Mouse (Mus musculus) adrenal gland, adult (tissue): Measurements from ENCODE around the gene Lysmd1.

Source experiments
- DNase-seq, 2 experiments: peaks; one replicate each; pipeline ENCODE4 v3.0.0; 2022 to 2023; ENCODE audit warnings: low spot score in 1 of 2; ENCODE audit not compliant: inconsistent age in 2 of 2

Lysmd1 gene

GRCm38 (mm10) chr3:95135433-95136052 is 1.7 kb downstream of the Lysmd1 start:
- DNase-seq: peak in 1 of 2 experiments; percentile 33

DNA sequence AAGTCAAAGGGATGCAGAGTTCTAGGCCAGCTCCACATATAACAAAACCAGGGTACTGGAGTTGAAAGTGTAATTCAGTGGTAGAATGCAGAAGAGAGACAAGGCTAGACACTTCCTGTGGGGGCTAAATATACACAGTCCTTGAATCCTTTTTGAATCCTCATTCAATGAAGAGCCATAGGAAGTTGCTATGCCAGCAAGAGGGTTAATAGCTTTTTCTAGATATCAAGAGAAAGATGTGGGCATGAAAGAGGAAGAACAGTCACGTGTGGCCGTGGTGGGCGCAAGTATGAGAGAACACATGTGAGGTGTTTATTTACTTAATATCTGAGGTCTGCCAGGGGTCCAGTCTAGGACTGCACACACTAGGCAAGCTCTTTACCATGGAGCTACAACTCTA is 2.4 kb downstream of the Lysmd1 start:
- no peak for DNase-seq

GRCm38 (mm10) chr3:95139586-95140288 is 5.8 kb downstream of the Lysmd1 start:
- DNase-seq: peak in 1 of 2 experiments; percentile 45

DNA sequence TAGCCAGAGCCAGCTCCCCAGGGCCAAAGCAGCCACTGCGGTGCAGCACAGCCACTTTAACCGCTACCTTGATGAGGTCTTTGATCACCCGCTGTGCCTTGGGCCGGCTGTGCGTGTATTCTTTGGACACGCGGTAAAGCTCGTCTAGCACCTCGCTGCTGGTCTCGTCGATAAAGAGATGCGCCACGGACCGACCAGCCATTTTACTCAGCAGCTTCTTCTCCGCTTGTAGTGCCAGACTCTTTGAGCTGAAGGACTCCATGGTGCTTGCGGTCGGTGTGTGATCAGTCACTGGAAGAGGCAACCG is 6.4 kb downstream of the Lysmd1 start:
- peak in 1 of 2 experiments; percentile 39 for DNase-seq

DNA sequence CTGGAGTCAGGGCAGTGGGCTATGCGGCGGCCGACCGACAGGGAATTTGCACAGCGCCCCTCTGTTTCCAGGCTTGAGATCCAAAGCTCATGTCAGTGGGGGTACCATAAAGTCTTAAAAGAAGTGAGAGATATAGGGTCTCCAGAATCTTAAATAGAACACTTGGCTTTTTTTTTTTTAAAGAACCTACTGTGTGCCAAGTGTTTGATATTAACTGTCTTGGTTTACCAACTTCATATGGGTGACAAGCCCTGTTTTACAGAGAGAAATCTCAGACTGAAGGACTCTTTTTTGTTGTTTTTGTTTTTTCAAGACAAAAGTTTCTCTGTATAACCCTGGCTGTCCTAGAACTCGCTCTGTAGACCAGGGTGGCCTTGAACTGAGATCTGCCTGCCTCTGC is 6.9 kb downstream of the Lysmd1 start:
- DNase-seq: no peak

DNA sequence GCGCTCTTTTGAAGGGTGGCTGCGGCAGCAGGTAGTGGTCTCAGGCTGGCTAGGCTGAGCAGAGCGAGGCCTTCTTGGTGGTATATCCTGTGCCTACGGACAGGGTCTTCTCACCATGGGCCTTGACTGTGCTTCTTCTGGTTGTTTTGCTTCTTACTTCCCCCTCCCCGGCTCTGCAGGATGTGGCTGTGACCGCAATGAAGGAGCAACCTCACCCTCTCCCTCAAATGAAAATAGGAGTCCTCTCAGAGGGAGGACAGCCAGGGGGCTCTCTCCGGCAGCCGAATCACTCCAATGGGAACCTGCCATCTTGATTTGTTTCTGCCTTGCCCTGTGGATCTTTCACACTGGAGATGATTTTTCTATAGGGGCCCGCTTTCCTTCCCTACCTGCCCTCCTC is 7.6 kb downstream of the Lysmd1 start:
- DNase-seq: peak in 1 of 2 experiments; percentile 47

DNA sequence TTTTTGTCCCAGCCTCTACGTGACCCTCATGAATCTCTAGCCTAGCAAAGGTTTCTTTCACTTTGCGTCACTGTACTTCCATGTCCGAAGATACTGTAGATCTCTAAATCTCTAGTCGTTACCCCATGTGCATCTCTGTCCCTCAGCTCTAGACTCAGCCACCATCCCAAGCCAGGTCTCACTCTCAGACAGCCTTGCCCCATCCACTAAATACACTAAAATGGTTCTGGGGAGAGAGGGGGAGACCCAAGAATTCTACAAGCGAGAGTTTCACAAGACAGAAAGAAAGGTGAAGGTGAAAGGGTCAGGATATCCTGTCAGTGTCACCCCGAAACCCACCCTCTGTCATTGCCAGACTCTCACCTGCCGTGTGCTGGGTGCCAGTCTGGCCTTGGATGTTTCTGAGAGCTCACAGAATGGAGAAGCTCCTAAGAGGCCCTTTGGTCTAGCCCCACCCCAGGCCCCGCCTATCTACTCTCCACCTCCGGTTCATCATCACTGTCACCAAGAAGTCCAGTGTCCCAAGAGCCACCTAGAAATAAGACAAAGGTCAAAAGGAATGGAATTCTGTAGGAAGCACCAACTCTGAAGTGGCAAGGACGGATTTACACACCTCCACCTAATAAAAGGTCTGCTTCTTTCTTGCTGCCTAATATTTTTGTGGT is 8.2 kb downstream of the Lysmd1 start, which contains the start of gene Tnfaip8l2:
TSS of gene Tnfaip8l2 (minus strand) at position 409 of the 665 bp plus-strand sequence.
- DNase-seq: no peak

DNA sequence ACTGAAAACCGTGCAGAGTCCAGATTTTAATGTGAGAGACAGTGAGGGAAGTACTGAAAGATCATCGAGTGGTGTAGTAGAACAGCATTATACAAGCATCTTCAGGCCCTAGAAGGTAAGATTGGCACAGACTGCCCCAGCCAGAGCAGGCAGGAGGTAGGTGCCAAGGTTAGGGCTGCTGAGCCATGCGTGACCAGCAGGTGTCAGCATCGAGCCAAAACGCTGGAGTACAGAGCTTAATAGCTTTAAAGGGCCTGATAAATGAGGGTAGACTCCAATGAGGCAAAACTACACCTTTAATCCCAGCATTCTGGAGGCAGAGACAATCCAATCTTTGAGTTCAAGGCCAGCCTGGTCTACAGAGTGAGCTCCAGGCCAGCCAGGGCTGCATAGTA is 8.7 kb downstream of the Lysmd1 start:
- peak; percentile 86 to 96 for DNase-seq

- DNase-seq: no peak
These were observed 14.0 kb downstream of the Lysmd1 start for GRCm38 (mm10) chr3:95147924-95148323.

DNA sequence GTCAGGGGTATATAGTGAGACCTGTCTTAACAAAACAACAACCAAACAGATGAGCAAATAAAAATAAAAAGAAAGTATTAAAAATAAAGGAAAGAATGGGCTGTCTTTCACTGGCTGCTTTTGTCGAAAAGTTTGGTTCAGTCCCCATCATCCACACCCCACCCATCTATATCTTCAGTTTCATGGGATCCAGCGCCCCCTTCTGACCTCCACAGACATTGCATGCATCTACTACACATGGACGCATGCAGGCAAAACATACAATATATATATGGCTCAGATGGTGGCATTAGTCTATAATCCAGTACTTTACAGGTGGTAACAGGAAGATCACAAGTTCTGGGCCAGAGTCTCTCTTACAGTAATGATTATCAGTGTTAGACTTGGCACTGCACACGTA is 20.0 kb downstream of the Lysmd1 start:
- peak in 1 of 2 experiments; percentile 80 for DNase-seq

- DNase-seq: no peak
These were observed 25.7 kb downstream of the Lysmd1 start for GRCm38 (mm10) chr3:95159511-95159986.

GRCm38 (mm10) chr3:95159987-95160963 is 26.4 kb downstream of the Lysmd1 start, which contains the start of gene Sema6c:
Sema6c (plus strand) TSS chr3:95160457.
- peak; percentile 92 to 96 for DNase-seq

DNA sequence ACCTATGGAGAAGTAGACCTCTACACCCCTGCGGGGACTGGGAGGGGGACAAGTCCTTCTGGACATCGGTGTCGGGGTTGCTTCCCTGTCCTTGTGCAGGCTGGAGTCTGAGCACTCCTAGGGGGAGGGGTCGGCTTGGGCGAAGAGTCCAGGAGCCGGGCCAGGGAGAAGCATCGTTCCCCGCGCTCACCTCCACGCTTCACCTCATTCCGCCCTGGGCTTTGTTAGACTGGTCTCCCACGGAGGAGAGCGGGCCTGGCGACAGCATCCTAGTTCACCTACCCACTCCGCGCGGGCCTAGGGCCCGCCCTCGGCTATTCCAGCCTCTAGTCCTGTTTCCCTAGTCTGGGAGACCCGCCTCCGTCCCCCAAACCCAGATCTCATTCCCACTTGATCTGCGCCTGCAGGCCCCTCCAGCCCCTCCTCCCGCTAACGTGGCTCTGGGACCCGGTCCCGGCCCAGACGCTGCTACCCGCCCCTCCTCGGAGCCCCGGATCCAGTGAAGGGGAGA is 27.2 kb downstream of the Lysmd1 start:
- DNase-seq: peak in 1 of 2 experiments; percentile 51

- no peak for DNase-seq
These were observed 27.9 kb downstream of the Lysmd1 start for GRCm38 (mm10) chr3:95161618-95162344.

DNA sequence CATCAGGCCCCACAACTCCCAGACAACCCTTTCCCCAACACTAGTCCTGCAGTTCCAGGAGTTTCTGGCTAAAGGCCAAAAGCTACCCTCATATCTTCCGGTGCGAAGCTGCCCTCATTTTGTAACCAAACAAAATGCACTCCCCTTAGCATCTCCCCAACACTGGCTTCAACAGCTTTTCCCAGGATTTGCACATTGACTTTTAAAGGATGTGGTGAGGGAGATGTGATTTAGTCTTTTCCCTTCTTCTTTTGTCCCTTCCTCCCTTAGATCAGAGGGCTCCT is 28.4 kb downstream of the Lysmd1 start:
- no peak for DNase-seq

DNA sequence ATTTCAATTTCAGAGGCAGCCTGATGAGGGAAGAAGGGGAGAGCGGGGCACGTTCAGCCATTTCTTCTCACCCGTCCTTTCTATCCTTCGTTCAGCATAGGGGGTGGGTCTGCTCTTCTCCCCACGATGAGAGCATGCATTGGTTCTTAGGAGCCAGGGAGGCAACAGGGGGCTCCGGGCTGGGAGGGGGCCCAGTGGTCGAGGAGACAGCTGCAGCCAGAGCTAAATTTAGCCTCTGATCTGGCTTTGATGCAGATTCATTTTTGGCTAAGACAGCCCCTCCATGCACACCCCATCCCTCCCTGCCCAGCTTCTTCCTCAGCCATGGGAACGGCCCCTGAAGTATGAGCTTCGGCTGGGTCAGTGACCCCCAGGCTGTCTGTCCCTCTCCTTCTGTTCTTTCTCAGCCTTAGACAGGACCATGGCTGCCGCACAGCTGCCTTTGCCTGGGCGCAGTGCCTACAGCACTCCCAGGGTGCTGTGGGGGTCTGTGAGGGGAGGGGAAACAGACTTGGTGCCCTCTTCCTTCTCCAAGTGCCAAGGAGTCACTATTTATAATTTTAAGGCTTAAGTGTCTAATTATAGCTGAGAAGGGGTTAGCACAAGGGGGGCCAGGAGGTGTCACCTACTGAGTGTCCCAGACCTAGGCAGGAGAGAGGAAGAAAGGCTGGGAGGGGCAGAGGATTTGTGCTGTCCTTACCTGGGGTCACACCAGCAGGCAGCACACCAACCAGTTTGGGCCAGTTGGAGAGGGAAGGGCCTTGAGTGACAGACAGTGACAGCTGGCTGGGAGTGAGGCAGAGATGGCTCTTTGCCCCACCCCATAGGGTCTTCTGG is 29.7 kb downstream of the Lysmd1 start:
- DNase-seq: no peak

GRCm38 (mm10) chr3:95164256-95164550 is 30.3 kb downstream of the Lysmd1 start:
- DNase-seq: no peak

GRCm38 (mm10) chr3:95164840-95165239 is 31.0 kb downstream of the Lysmd1 start:
- no peak for DNase-seq

- DNase-seq: no peak
These were observed 36.1 kb downstream of the Lysmd1 start for GRCm38 (mm10) chr3:95169996-95170395.
